Mouse (Mus musculus) ES-E14 (cell line): ENCODE data around the gene Pxmp4.

Experiments used
- CHD2 ChIP-seq: IDR thresholded peaks from 2 replicates; pipeline ENCODE4 v1.6.1; 2014; ENCODE audit warnings: mild to moderate bottlenecking, low read depth, low read length, inconsistent platforms
- HCFC1 ChIP-seq: IDR thresholded peaks from 2 replicates; pipeline ENCODE4 v1.6.1; 2012; ENCODE audit warnings: low read length, inconsistent platforms, borderline replicate concordance; ENCODE audit not compliant: insufficient read depth
- MAFK ChIP-seq: IDR thresholded peaks from 2 replicates; pipeline ENCODE4 v1.6.1; 2014; ENCODE audit warnings: mild to moderate bottlenecking, low read depth, low read length, inconsistent platforms; ENCODE audit not compliant: insufficient read depth
- ZC3H11A ChIP-seq: IDR thresholded peaks from 2 replicates; pipeline ENCODE4 v1.6.1; 2012; ENCODE audit warnings: low read depth, mild to moderate bottlenecking, inconsistent platforms, low read length, borderline replicate concordance
- ZNF384 ChIP-seq: IDR thresholded peaks from 2 replicates; pipeline ENCODE4 v1.6.1; 2012; ENCODE audit warnings: low read depth, low read length, inconsistent platforms

GRCm38 (mm10) chr2:154548688-154549087 lies 54.8 kb downstream of the Pxmp4 start:
- TF ChIP-seq ZC3H11A (no peak), CHD2 (no peak), ZNF384 (no peak), HCFC1 (no peak), MAFK (no peak)
